Mouse (Mus musculus) myocyte (in vitro differentiated cells): ENCODE measurements around the gene BC024978. TPM values are rescaled to one million over a fixed set of nuclear protein-coding genes. Genes with fewer than 3 reads are reported as not detected.
"Not testable (repeated sequence)": the region's sequence is repeated elsewhere in the genome, so short reads cannot be mapped to it uniquely, and the experiment has no call there.

Experiments used
- H3K27me3 ChIP-seq: one replicate; pipeline ENCODE4 v1.6.1; 2011; ENCODE audit not compliant: control insufficient read depth, insufficient read depth, insufficient read length
- H3K36me3 ChIP-seq: one replicate; pipeline ENCODE4 v1.6.1; 2011; ENCODE audit not compliant: control insufficient read depth, insufficient read depth
- H3K4me2 ChIP-seq: one replicate; pipeline ENCODE4 v1.6.1; 2011; ENCODE audit warnings: low read depth, control low read depth
- H3K4me3 ChIP-seq: one replicate; pipeline ENCODE4 v1.5.1; 2011; ENCODE audit warnings: mild to moderate bottlenecking, control low read depth, moderate library complexity
- H3K79me2 ChIP-seq: one replicate; pipeline ENCODE4 v1.6.1; 2011; ENCODE audit not compliant: control insufficient read depth, insufficient read depth
- H3ac ChIP-seq: one replicate; pipeline ENCODE4 v1.6.1; 2011; ENCODE audit not compliant: control insufficient read depth, insufficient read length
- CEBPB ChIP-seq: IDR thresholded peaks from 2 replicates; pipeline ENCODE4 v1.6.1; 2011; ENCODE audit warnings: mild to moderate bottlenecking, moderate library complexity; ENCODE audit not compliant: poor library complexity, insufficient read depth, severe bottlenecking
- E2F4 ChIP-seq: IDR thresholded peaks from one replicate; pipeline ENCODE4 v1.6.1; 2011; ENCODE audit warnings: mild to moderate bottlenecking, control low read depth, moderate library complexity; ENCODE audit not compliant: insufficient read depth
- MAX ChIP-seq: IDR thresholded peaks from one replicate; pipeline ENCODE4 v1.6.1; 2011; ENCODE audit warnings: low read depth, mild to moderate bottlenecking, control low read depth
- MYOD1 ChIP-seq, 3 experiments: IDR thresholded peaks; one replicate each; pipeline ENCODE4 v1.6.1; 2011; ENCODE audit warnings: control low read depth in 2 of 3, low read depth in 2 of 3, mild to moderate bottlenecking in 2 of 3, moderate library complexity in 1 of 3; ENCODE audit not compliant: insufficient read length in 2 of 3, control insufficient read depth in 1 of 3
- MYOG ChIP-seq, 3 experiments: IDR thresholded peaks; one replicate each; pipeline ENCODE4 v1.6.1; 2011; ENCODE audit warnings: control low read depth in 2 of 3, low read depth in 2 of 3, mild to moderate bottlenecking in 2 of 3; ENCODE audit not compliant: insufficient read length in 2 of 3, control insufficient read depth in 1 of 3, insufficient read depth in 1 of 3
- POLR2A ChIP-seq: IDR thresholded peaks from one replicate; pipeline ENCODE4 v1.6.1; 2011; ENCODE audit warnings: low read depth, mild to moderate bottlenecking, control low read depth, moderate library complexity; ENCODE audit not compliant: insufficient read length
- POLR2AphosphoS2 ChIP-seq: IDR thresholded peaks from one replicate; pipeline ENCODE4 v1.6.1; 2011; ENCODE audit warnings: low read depth, control low read depth; ENCODE audit not compliant: insufficient read length
- REST ChIP-seq: IDR thresholded peaks from one replicate; pipeline ENCODE4 v1.6.1; 2011; ENCODE audit warnings: mild to moderate bottlenecking, control low read depth, moderate library complexity; ENCODE audit not compliant: insufficient read depth, insufficient read length
- SRF ChIP-seq: IDR thresholded peaks from one replicate; pipeline ENCODE4 v1.6.1; 2011; ENCODE audit warnings: low read depth; ENCODE audit not compliant: control insufficient read depth, insufficient read length
- TCF12 ChIP-seq: IDR thresholded peaks from one replicate; pipeline ENCODE4 v1.6.1; 2011; ENCODE audit warnings: mild to moderate bottlenecking, control low read depth; ENCODE audit not compliant: poor library complexity, insufficient read depth, severe bottlenecking
- TCF3 ChIP-seq: IDR thresholded peaks from one replicate; pipeline ENCODE4 v1.6.1; 2011; ENCODE audit warnings: low read depth, control low read depth; ENCODE audit not compliant: insufficient read length
- USF1 ChIP-seq: IDR thresholded peaks from one replicate; pipeline ENCODE4 v1.6.1; 2011; ENCODE audit warnings: low read depth, mild to moderate bottlenecking, control low read depth, moderate library complexity
- polyA plus RNA-seq: library from polyadenylated mRNA; unstranded; fragments of >200 nt; fragmentation: generic; extraction: Trizol; gene quantifications from one replicate; pipeline ENCODE4 v1.2.1, GENCODE M21; 2012; ENCODE audit warnings: missing spikeins

Gene BC024978
- polyA plus RNA-seq, 1 experiment: 5.2 TPM

DNA sequence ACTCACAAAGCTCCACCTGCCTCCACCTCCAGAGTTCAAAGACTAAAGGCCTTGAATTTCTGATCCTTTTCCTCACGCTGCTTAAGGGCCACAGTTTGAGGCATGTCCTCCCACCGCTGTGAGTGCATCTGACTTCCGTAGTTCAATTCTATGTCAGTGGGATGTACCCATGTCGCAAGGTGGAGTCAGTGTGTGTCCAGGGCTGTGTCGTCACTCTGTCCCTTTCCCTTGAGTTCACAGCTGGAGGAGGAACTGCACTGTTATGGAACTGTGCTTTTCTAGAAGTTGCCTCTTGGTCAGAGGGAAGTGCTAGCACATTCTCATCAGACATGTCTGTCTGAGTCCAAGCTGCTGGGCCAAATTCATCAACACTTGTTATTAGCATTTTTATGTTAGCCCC lies 43.0 kb downstream of the BC024978 start:
- Histone ChIP-seq H3K79me2 (no peaks in the 10 kb centered on the region), H3K4me2 (no peak overlapping the region), H3K4me3 (no peak overlapping the region), H3K36me3 (no peaks in the 10 kb centered on the region), H3ac (no peak overlapping the region), H3K27me3 (no peaks in the 10 kb centered on the region)
- TF ChIP-seq CEBPB (no peak), POLR2A (no peak), SRF (no peak), USF1 (no peak), POLR2AphosphoS2 (no peak), MYOD1 (IDR thresholded peaks at IDR 0.05; ENCODE audit: control insufficient read depth in 1 of 3, insufficient read length in 2 of 3, low read depth in 2 of 3) (no peak), REST (no peak), E2F4 (no peak), TCF12 (no peak), MYOG (IDR thresholded peaks at IDR 0.05; ENCODE audit: control insufficient read depth in 1 of 3, insufficient read depth in 1 of 3, insufficient read length in 2 of 3, low read depth in 2 of 3) (no peak), MAX (no peak)

DNA sequence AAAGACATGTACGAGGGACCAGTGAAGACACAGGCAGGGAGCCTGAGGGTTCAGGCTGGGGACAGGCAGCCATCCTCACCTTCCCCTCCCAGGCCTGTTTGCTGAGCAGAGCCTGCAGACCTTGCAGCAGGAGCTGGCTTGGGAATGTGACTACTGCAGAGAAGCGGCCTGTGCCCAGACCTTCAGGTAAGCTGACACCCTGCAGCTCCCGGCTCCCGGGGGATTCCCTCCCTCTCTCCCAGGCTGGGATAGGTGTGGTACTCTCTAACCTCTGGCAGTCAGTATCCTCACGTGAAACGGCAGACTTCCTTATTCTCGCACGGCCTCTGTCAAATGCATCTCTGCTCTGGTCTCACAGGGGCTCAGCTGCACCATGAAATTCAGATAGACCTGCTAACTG lies 47.6 kb downstream of the BC024978 start:
- H3K4me2 ChIP-seq: no peak overlapping the region
- H3K36me3 ChIP-seq: no peaks in the 10 kb centered on the region
- no peaks in the 10 kb centered on the region for H3K79me2 ChIP-seq
- no peak overlapping the region for H3ac ChIP-seq
- no peaks in the 10 kb centered on the region for H3K27me3 ChIP-seq
- no peak for TF ChIP-seq MYOG (IDR thresholded peaks at IDR 0.05; ENCODE audit: control insufficient read depth in 1 of 3, insufficient read depth in 1 of 3, insufficient read length in 2 of 3, low read depth in 2 of 3)
- no peak for TF ChIP-seq MAX
- no peak for TF ChIP-seq TCF12
- TF ChIP-seq SRF: no peak
- no peak for TF ChIP-seq CEBPB
- no peak for TF ChIP-seq MYOD1 (IDR thresholded peaks at IDR 0.05; ENCODE audit: control insufficient read depth in 1 of 3, insufficient read length in 2 of 3, low read depth in 2 of 3)
- no peak for TF ChIP-seq TCF3
- TF ChIP-seq POLR2AphosphoS2: no peak
- H3K4me3 ChIP-seq: no peak overlapping the region

DNA sequence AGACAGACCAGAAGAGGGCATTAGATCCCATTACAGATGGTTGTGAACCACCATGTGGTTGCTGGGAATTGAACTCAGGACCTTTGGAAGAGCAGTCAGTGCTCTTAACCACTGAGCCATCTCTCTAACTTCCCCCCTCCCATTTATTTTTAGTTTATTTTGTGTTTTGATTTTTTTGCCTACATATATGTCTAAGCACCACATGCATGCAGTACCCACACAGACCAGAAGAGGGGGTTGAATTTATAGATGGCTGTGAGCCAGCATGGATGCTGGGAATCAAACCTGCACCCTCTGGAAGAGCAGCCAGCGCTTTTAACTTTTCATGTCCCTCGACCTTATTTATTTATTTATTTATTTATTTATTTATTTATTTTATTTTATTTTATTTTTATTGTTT lies 48.5 kb downstream of the BC024978 start:
- not testable (repeated sequence) for H3K79me2 ChIP-seq

DNA sequence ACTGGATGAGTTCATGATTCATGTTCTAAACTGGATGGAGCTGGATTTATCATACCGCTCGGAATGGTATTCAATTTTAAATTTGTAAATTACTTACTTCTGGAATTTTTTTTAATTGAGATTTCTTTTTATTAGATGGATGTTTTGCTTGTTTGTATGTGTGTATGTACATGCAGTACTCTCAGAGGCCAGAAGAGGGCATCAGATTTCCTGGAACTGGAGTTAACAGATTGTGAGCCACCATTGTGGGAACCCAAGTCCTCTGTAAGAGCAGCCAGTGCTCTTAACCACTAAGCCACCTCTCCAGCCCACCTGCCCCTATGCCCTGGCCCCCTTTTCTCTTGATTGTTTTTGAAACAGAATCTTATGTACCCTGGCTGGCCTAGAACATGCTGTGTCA lies 53.6 kb downstream of the BC024978 start:
- Histone ChIP-seq H3K4me3 (no peak overlapping the region), H3K79me2 (no peaks in the 10 kb centered on the region), H3ac (no peak overlapping the region), H3K36me3 (no peaks in the 10 kb centered on the region), H3K27me3 (no peaks in the 10 kb centered on the region), H3K4me2 (no peak overlapping the region)
- no peak for TF ChIP-seq E2F4
- TF ChIP-seq SRF: no peak
- TF ChIP-seq MYOD1 (IDR thresholded peaks at IDR 0.05; ENCODE audit: control insufficient read depth in 1 of 3, insufficient read length in 2 of 3, low read depth in 2 of 3): no peak
- TF ChIP-seq USF1: no peak
- TF ChIP-seq TCF12: no peak
- TF ChIP-seq MAX: no peak
- TF ChIP-seq CEBPB: no peak
- TF ChIP-seq REST: no peak
- TF ChIP-seq POLR2AphosphoS2: no peak

More for the DNA sequence above, 48.5 kb downstream of the BC024978 start:
- H3ac ChIP-seq, H3K36me3 ChIP-seq, H3K4me3 ChIP-seq, H3K27me3 ChIP-seq, H3K4me2 ChIP-seq: not testable (repeated sequence)

DNA sequence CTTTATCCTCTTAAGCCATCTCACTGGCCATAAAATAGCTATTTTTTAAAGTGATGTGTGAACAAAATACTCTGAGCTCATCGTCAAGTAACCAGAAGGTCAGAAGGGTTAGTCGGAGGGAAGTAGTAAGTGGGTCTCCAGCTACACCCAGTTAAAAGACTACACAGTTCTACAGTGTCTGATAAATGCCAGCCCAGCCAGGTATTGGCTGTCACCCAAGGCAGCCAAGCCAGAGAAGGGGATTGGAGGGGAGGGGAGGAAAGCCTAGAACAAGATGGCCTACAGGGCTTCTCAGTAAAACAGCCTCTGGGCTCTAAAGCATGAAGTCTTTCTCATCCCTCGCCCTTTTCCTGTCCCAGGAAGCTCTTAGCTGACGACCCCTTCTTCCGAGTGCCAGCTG lies 54.3 kb downstream of the BC024978 start:
- H3K4me2 ChIP-seq: no peak overlapping the region
- no peaks in the 10 kb centered on the region for H3K79me2 ChIP-seq
- no peak overlapping the region for H3K4me3 ChIP-seq
- H3ac ChIP-seq: no peak overlapping the region
- H3K36me3 ChIP-seq: no peaks in the 10 kb centered on the region
- no peaks in the 10 kb centered on the region for H3K27me3 ChIP-seq
- TF ChIP-seq TCF3 (no peak), POLR2AphosphoS2 (no peak), REST (no peak), TCF12 (no peak), MYOD1 (IDR thresholded peaks at IDR 0.05; ENCODE audit: control insufficient read depth in 1 of 3, insufficient read length in 2 of 3, low read depth in 2 of 3) (no peak), MAX (no peak), USF1 (no peak)

DNA sequence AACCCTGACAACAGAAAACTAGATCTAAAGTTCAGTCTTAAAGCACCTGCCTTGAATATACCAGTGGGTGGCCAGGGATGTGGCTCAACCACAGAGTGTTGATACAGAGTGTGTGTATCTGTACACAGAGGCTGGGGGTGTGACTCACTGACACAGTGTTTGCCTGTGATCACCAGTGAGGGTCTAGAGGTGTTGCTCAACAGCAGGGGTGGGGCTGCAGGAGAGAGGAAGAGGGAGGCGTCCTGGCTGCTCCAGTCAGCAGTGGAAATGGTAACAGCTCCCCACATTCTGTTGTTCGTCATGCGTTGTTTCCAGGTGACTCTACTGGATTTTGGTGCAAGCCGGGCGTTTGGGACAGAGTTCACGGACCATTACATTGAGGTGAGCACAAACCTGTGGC lies 56.4 kb downstream of the BC024978 start:
- TF ChIP-seq CEBPB: no peak
- no peak for TF ChIP-seq POLR2AphosphoS2
- no peaks in the 10 kb centered on the region for H3K27me3 ChIP-seq
- H3ac ChIP-seq: no peak overlapping the region
- H3K36me3 ChIP-seq: no peaks in the 10 kb centered on the region
- H3K4me2 ChIP-seq: no peak overlapping the region
- no peaks in the 10 kb centered on the region for H3K79me2 ChIP-seq
- H3K4me3 ChIP-seq: no peak overlapping the region
